Mouse (Mus musculus) hindbrain, embryonic 16.5 days (tissue): ENCODE data around the gene Ipo11. TPM values are rescaled to one million over a fixed set of nuclear protein-coding genes. Genes with fewer than 3 reads are reported as not detected.
"Not testable (repeated sequence)": the region's sequence is repeated elsewhere in the genome, so short reads cannot be mapped to it uniquely, and the experiment has no call there.

ENCODE experiments used
- ATAC-seq: fragments of 200-750 bp; cut with Nextera tagmentation; 2 replicates; pipeline ENCODE4 v1.8.0; 2017; ENCODE audit warnings: moderate TSS enrichment, moderate library complexity
- H3K27ac ChIP-seq: fragments of 300-500 bp; sonication (generic); 2 replicates; pipeline ENCODE4 v1.5.1; 2014; ENCODE audit warnings: low read depth, mild to moderate bottlenecking, control low read depth, low read length, moderate library complexity
- H3K27me3 ChIP-seq: fragments of 300-500 bp; sonication (generic); replicated peaks from 2 replicates; pipeline ENCODE4 v1.6.1; 2014; ENCODE audit warnings: low read length; ENCODE audit not compliant: control insufficient read depth, insufficient read depth
- H3K36me3 ChIP-seq: fragments of 300-500 bp; sonication (generic); 2 replicates; pipeline ENCODE4 v1.6.1; 2014; ENCODE audit warnings: mild to moderate bottlenecking, low read length, moderate library complexity, mixed read lengths; ENCODE audit not compliant: control insufficient read depth, insufficient read depth
- H3K4me1 ChIP-seq: fragments of 300-500 bp; sonication (generic); 2 replicates; pipeline ENCODE4 v1.6.1; 2014; ENCODE audit warnings: low read depth, low read length; ENCODE audit not compliant: control insufficient read depth, insufficient read depth
- H3K4me2 ChIP-seq: fragments of 300-500 bp; sonication (generic); 2 replicates; pipeline ENCODE4 v1.6.1; 2014; ENCODE audit warnings: mild to moderate bottlenecking, low read length, control low read depth, moderate library complexity
- H3K4me3 ChIP-seq: fragments of 300-500 bp; sonication (generic); 2 replicates; pipeline ENCODE4 v1.5.1; 2014; ENCODE audit warnings: mild to moderate bottlenecking, low read length, control low read depth, moderate library complexity
- H3K9ac ChIP-seq: fragments of 300-500 bp; sonication (generic); 2 replicates; pipeline ENCODE4 v1.6.1; 2014; ENCODE audit warnings: low read depth, mild to moderate bottlenecking, control low read depth, low read length, moderate library complexity
- H3K9me3 ChIP-seq: fragments of 300-500 bp; sonication (generic); 2 replicates; pipeline ENCODE4 v1.6.1; 2014; ENCODE audit warnings: mild to moderate bottlenecking, low read length, moderate library complexity; ENCODE audit not compliant: control insufficient read depth
- WGBS: fragments of 180-500 bp; shearing (Covaris S2); extraction: QIAGEN DNeasy Blood & Tissue Kit; methylation state at CpG from one replicate; pipeline ENCODE4 v1.1.7; 2014; 5-methylcytosine and 5-hydroxymethylcytosine counted together
- polyA plus RNA-seq: library from polyadenylated mRNA; unstranded; fragments of >200 nt; fragmentation: Nextera tagmentation; extraction: Ambion mirVana; gene quantifications from 2 replicates; pipeline ENCODE4 v1.2.1, GENCODE M21; 2015

Gene Ipo11
- polyA plus RNA-seq, 1 experiment from 2014 or later, result 43.5 TPM

GRCm38 (mm10) chr13:106942721-106943120 lies 6.0 kb upstream of the Ipo11 start:
- Histone ChIP-seq H3K4me3 (no peak overlapping the region), H3K27ac (no peak overlapping the region), H3K27me3 (no peaks in the 10 kb centered on the region), H3K4me1 (peaks cover 2% of the 10 kb centered on the region), H3K36me3 (no peaks in the 10 kb centered on the region), H3K9ac (no peak overlapping the region), H3K9me3 (no peaks in the 10 kb centered on the region), H3K4me2 (no peak overlapping the region)
- 100% methylated on average over 1 of the region's 1 CpGs for WGBS
- no peak for ATAC-seq

GRCm38 (mm10) chr13:106941211-106941976 lies 4.6 kb upstream of the Ipo11 start:
- Histone ChIP-seq H3K27ac (no peak overlapping the region), H3K27me3 (no peaks in the 10 kb centered on the region), H3K9me3 (no peaks in the 10 kb centered on the region), H3K36me3 (no peaks in the 10 kb centered on the region), H3K4me3 (peak overlapping the region; percentile 21), H3K4me1 (no peaks in the 10 kb centered on the region), H3K9ac (no peak overlapping the region), H3K4me2 (peak overlapping the region; percentile 24)
- no peak for ATAC-seq
- WGBS, result 16% methylated on average over 7 of the region's 7 CpGs

- Histone ChIP-seq H3K4me1 (peaks cover 9% of the 10 kb centered on the region), H3K9ac (peak overlapping the region; percentile 93; the same call in 1 of the 2 replicates), H3K36me3 (no peaks in the 10 kb centered on the region), H3K4me3 (peak overlapping the region; percentile 99), H3K27ac (peak overlapping the region; percentile 14), H3K4me2 (peak overlapping the region; percentile 71), H3K27me3 (no peaks in the 10 kb centered on the region), H3K9me3 (no peaks in the 10 kb centered on the region)
- ATAC-seq, result peak; percentile 12; the same call in 1 of the 2 replicates
- 25% methylated on average over 7 of the region's 7 CpGs for WGBS
Observed at GRCm38 (mm10) chr13:106937138-106937472, 347 bp upstream of the Ipo11 start.

- 7% methylated on average over 9 of the region's 9 CpGs for WGBS
- H3K27me3 ChIP-seq, result no peaks in the 10 kb centered on the region
- H3K4me1 ChIP-seq, result peaks cover 9% of the 10 kb centered on the region
- H3K36me3 ChIP-seq, result no peaks in the 10 kb centered on the region
- ATAC-seq, result no peak
- peak overlapping the region; percentile 93 for H3K9ac ChIP-seq
- no peaks in the 10 kb centered on the region for H3K9me3 ChIP-seq
- peak overlapping the region; percentile 99 for H3K4me3 ChIP-seq
- H3K4me2 ChIP-seq, result peak overlapping the region; percentile 71
- H3K27ac ChIP-seq, result peak overlapping the region; percentile 89
Observed at GRCm38 (mm10) chr13:106935871-106936255, 895 bp downstream of the Ipo11 start.

GRCm38 (mm10) chr13:106929201-106929600 lies 7.6 kb downstream of the Ipo11 start:
- no peak overlapping the region for H3K27ac ChIP-seq

GRCm38 (mm10) chr13:106928296-106928695 lies 8.5 kb downstream of the Ipo11 start:
- no peaks in the 10 kb centered on the region for H3K4me1 ChIP-seq
- peaks cover 2% of the 10 kb centered on the region; the same call in 1 of the 2 replicates for H3K9me3 ChIP-seq
- H3K27ac ChIP-seq, result no peak overlapping the region
- H3K4me2 ChIP-seq, result no peak overlapping the region
- no peak overlapping the region for H3K4me3 ChIP-seq
- no peak for ATAC-seq
- H3K36me3 ChIP-seq, result no peaks in the 10 kb centered on the region
- 94% methylated on average over 4 of the region's 4 CpGs for WGBS
- no peaks in the 10 kb centered on the region for H3K27me3 ChIP-seq
- no peak overlapping the region for H3K9ac ChIP-seq

More at GRCm38 (mm10) chr13:106929201-106929600, 7.6 kb downstream of the Ipo11 start:
- Histone ChIP-seq H3K4me2 (no peak overlapping the region), H3K36me3 (no peaks in the 10 kb centered on the region), H3K4me1 (no peaks in the 10 kb centered on the region), H3K27me3 (no peaks in the 10 kb centered on the region), H3K9ac (no peak overlapping the region), H3K4me3 (no peak overlapping the region), H3K9me3 (peaks cover 2% of the 10 kb centered on the region; the same call in 1 of the 2 replicates)
- no peak for ATAC-seq
- 91% methylated on average over 2 of the region's 2 CpGs for WGBS

GRCm38 (mm10) chr13:106925921-106926320 lies 10.8 kb downstream of the Ipo11 start:
- ATAC-seq, H3K36me3 ChIP-seq, H3K27ac ChIP-seq, H3K27me3 ChIP-seq, H3K9me3 ChIP-seq, H3K9ac ChIP-seq, H3K4me2 ChIP-seq, H3K4me1 ChIP-seq, H3K4me3 ChIP-seq: not testable (repeated sequence)
- WGBS, result 96% methylated on average over 3 of the region's 3 CpGs

GRCm38 (mm10) chr13:106918322-106919050 lies 18.3 kb downstream of the Ipo11 start:
- Histone ChIP-seq H3K4me1 (no peaks in the 10 kb centered on the region), H3K4me3 (no peak overlapping the region), H3K36me3 (peaks cover 8% of the 10 kb centered on the region; the same call in 1 of the 2 replicates), H3K9me3 (no peaks in the 10 kb centered on the region), H3K27me3 (no peaks in the 10 kb centered on the region), H3K27ac (no peak overlapping the region), H3K9ac (no peak overlapping the region), H3K4me2 (no peak overlapping the region)
- 0 out of 2 replicates have a peak, but pooled peaks have one; percentile 37 for ATAC-seq
- WGBS, result 82% methylated on average over 7 of the region's 7 CpGs

GRCm38 (mm10) chr13:106913125-106913736 lies 23.5 kb downstream of the Ipo11 start:
- Histone ChIP-seq H3K4me2 (no peak overlapping the region), H3K27ac (no peak overlapping the region), H3K27me3 (no peaks in the 10 kb centered on the region), H3K9ac (no peak overlapping the region), H3K9me3 (no peaks in the 10 kb centered on the region), H3K4me1 (no peaks in the 10 kb centered on the region), H3K4me3 (no peak overlapping the region), H3K36me3 (peaks cover 5% of the 10 kb centered on the region; the same call in 1 of the 2 replicates)
- 73% methylated on average over 3 of the region's 3 CpGs for WGBS
- no peak for ATAC-seq
